Mouse (Mus musculus): ENCODE measurements at regions not wholly inside any gene's neighbourhood (a gene's known extent, or its start where the extent isn't known, plus 50 kb on each side); places are given as distances from the start of the nearest gene placed in this dataset.
"Not testable (repeated sequence)": the region's sequence is repeated elsewhere in the genome, so short reads cannot be mapped to it uniquely, and the experiment has no call there.

DNA sequence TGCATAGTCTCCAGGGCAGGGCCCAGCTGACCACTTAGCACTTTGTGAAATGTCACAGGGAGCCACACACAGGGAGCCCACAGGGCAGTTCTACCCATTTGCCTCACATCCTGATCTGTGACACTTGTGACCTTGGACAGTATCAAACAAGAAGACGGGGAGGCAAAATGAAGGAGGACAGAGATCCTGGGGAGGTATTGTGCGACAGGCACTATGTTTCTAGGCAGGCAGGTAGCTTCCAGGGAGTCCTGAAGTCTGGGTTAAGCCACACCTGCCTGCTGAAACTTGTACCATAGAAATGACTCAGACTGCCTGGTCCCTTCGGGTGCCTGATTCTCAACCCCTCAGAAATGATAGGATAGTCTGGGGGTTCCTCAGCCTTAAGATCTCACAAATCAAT, 127.8 kb downstream of the Tcp10c start:
- Histone ChIP-seq H3K4me2 (ENCODE audit: low read depth, low read length, severe bottlenecking) (no peak overlapping the region), H3K4me3 (ENCODE audit: low read depth, low read length) (no peak overlapping the region), H3K9ac (ENCODE audit: low read length) (no peak overlapping the region), H3K4me1 (replicated peaks; ENCODE audit: control insufficient read depth, insufficient read depth, low read length) (peaks cover 8% of the 10 kb centered on the region), H3K27ac (ENCODE audit: low read depth, low read length) (no peak overlapping the region), H3K27me3 (ENCODE audit: control insufficient read depth, insufficient read depth, low read length) (no peaks in the 10 kb centered on the region), H3K9me3 (ENCODE audit: control insufficient read depth, low read length) (no peaks in the 10 kb centered on the region), H3K36me3 (ENCODE audit: control insufficient read depth, insufficient read depth, low read length) (no peaks in the 10 kb centered on the region)
- ATAC-seq (replicated peaks; ENCODE audit: low FRiP score) (no peak), DNase-seq (ENCODE audit: low spot score) (no peak)
- WGBS: 89% methylated on average over 3 of the region's 3 CpGs

DNA sequence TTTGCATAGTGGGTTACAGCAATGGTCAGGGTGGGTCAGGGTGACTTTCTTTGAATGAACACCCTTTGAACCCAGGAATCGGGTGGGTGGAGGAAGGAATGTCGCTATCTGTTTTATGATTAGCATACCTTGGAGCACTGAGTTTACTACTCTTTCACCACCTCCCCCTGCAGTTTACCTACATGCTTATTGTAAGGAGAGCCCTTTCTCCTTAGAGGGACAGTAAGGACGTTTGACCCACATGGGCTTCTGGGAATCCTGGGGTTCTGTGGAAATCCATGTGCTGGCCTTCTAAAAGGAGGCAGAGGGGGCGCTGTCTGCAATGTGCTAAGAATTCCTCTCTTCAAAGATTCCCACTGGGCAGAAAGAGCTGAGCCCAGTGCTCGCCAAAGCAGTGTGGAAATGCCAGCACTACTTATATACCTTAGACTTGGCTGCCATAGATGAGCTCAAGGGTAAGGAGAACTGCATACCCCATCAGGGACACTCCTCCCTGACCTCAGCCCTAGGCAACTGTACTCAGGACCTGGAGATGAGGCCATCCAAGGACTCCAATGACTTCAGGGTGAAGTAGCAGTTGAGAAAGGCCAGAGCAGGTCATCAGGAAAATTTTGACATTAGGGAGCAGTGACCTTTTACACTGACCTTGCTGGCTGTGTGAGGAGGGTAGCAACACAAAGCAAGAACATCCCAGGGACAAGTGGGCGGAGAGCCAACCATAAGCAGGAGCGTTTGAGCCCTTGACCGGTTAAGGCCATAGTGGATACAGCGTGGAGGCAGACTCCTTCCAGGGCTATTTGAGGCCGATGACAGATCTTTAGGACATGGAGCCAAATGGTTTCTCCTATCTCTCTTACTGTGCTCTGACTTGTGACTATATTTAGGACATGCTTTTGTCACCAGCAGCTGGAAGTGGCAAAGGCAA, 133.2 kb downstream of the Tcp10c start:
- Histone ChIP-seq H3K27me3 (ENCODE audit: control insufficient read depth, insufficient read depth, low read length) (no peaks in the 10 kb centered on the region), H3K36me3 (ENCODE audit: control insufficient read depth, insufficient read depth, low read length) (no peaks in the 10 kb centered on the region), H3K4me2 (ENCODE audit: low read depth, low read length, severe bottlenecking) (no peak overlapping the region), H3K9me3 (ENCODE audit: control insufficient read depth, low read length) (no peaks in the 10 kb centered on the region), H3K4me1 (replicated peaks; ENCODE audit: control insufficient read depth, insufficient read depth, low read length) (no peaks in the 10 kb centered on the region), H3K9ac (ENCODE audit: low read length) (no peak overlapping the region), H3K27ac (ENCODE audit: low read depth, low read length) (no peak overlapping the region), H3K4me3 (ENCODE audit: low read depth, low read length) (no peak overlapping the region)
- DNase-seq (ENCODE audit: low spot score) (peak; percentile 36), ATAC-seq (replicated peaks; ENCODE audit: low FRiP score) (no peak)
- WGBS: 85% methylated on average over 10 of the region's 10 CpGs

DNA sequence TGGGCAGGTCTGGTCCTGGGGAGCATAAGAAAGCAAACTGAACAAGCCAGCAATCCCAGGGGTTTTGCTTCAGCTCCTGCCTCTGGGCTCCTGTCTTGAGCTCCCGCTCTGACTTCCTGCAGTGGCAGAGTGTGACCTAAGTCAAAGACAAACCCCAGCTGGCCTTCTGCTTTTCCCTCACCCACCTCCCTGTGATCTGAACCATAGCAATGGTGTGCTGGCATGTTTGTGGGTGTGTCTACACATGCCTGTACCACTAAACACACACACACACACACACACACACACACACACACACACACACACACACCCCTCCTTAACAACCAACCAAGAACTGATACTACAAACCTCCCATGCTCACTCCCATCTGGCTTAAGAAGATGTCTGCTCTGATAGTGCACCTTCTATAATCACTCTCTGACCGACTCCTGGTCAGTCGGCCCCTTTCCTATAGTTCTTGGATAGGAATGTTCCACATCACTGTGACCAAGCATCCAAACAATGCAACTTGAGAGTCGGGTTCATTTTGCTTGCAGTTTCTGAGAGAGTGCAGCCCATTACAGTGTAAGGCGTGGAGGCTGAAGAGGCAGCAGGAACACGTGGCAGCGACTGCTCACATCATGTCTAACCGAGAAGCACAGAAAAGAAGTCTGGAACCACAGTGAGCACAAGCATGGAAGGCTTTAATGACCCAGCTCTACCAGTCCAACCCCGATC, 134.4 kb downstream of the Tcp10c start:
- ATAC-seq (replicated peaks; ENCODE audit: low FRiP score) (no peak), DNase-seq (ENCODE audit: low spot score) (no peak)
- 88% methylated on average over 9 of the region's 9 CpGs for WGBS

DNA sequence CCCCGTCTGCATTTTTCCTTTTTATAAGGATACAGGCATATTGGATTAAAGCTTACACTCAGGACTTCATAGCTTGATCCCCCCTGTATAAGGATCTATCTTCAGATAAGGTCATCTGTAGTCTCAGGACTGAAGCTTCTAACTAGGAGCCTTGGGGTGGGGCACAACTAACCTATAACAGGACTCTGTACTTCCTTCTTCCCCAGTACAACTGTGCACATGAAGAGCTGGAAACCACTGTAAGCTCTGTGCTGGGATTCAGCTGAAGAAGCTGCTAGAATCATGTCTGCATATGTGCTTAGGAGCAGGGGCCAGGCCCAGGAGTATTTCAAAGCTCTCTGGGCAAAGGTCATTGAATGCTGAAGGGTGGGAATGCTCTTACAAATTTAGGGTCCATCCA, 137.9 kb downstream of the Tcp10c start:
- ATAC-seq (replicated peaks; ENCODE audit: low FRiP score); H3K27ac ChIP-seq (ENCODE audit: low read depth, low read length); H3K4me3 ChIP-seq (ENCODE audit: low read depth, low read length); H3K9ac ChIP-seq (ENCODE audit: low read length); H3K27me3 ChIP-seq (ENCODE audit: control insufficient read depth, insufficient read depth, low read length); DNase-seq (ENCODE audit: low spot score); H3K36me3 ChIP-seq (ENCODE audit: control insufficient read depth, insufficient read depth, low read length); H3K4me1 ChIP-seq (replicated peaks; ENCODE audit: control insufficient read depth, insufficient read depth, low read length); H3K9me3 ChIP-seq (ENCODE audit: control insufficient read depth, low read length); H3K4me2 ChIP-seq (ENCODE audit: low read depth, low read length, severe bottlenecking): not testable (repeated sequence)
- WGBS: 91% methylated on average over 1 of the region's 1 CpGs

More for the DNA sequence above, 134.4 kb downstream of the Tcp10c start:
- Histone ChIP-seq H3K36me3 (ENCODE audit: control insufficient read depth, insufficient read depth, low read length) (no peaks in the 10 kb centered on the region), H3K9me3 (ENCODE audit: control insufficient read depth, low read length) (no peaks in the 10 kb centered on the region), H3K4me3 (ENCODE audit: low read depth, low read length) (no peak overlapping the region), H3K4me2 (ENCODE audit: low read depth, low read length, severe bottlenecking) (no peak overlapping the region), H3K9ac (ENCODE audit: low read length) (no peak overlapping the region), H3K27ac (ENCODE audit: low read depth, low read length) (no peak overlapping the region), H3K27me3 (ENCODE audit: control insufficient read depth, insufficient read depth, low read length) (no peaks in the 10 kb centered on the region), H3K4me1 (replicated peaks; ENCODE audit: control insufficient read depth, insufficient read depth, low read length) (no peaks in the 10 kb centered on the region)

DNA sequence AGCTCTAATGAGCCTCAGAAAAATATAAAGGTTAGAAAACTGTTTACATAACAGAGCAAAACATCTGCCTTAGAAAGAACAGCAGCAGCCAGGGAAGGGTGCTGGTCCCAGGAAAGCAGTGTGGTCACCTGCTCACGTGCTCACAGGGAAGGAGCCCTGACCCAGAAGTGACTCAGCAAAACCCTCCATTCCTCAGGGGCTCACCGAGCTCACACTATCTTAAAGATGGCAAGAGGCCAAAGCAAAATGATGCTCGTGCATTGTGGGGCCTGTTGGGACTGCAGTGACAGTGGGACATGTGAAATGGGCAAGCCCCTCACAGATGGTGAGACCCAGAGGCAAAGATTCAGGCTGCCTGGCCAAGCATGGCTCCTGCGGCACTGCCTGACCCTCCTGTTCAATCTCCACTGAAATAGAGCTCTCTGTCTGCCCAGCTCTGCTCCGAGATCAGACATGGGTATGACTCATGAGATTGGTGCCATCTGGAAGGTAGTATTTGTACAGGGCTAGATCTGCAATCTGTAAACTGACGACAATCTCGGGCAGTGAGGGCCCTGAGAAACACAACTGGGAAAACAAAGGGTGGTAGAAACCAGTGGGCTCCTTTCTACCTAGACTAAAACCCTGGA, 138.4 kb downstream of the Tcp10c start:
- H3K9me3 ChIP-seq (ENCODE audit: control insufficient read depth, low read length); DNase-seq (ENCODE audit: low spot score); H3K4me2 ChIP-seq (ENCODE audit: low read depth, low read length, severe bottlenecking); H3K36me3 ChIP-seq (ENCODE audit: control insufficient read depth, insufficient read depth, low read length); H3K4me1 ChIP-seq (replicated peaks; ENCODE audit: control insufficient read depth, insufficient read depth, low read length); H3K4me3 ChIP-seq (ENCODE audit: low read depth, low read length); ATAC-seq (replicated peaks; ENCODE audit: low FRiP score); H3K9ac ChIP-seq (ENCODE audit: low read length); H3K27ac ChIP-seq (ENCODE audit: low read depth, low read length); H3K27me3 ChIP-seq (ENCODE audit: control insufficient read depth, insufficient read depth, low read length): not testable (repeated sequence)
- 64% methylated on average over 3 of the region's 7 CpGs for WGBS

DNA sequence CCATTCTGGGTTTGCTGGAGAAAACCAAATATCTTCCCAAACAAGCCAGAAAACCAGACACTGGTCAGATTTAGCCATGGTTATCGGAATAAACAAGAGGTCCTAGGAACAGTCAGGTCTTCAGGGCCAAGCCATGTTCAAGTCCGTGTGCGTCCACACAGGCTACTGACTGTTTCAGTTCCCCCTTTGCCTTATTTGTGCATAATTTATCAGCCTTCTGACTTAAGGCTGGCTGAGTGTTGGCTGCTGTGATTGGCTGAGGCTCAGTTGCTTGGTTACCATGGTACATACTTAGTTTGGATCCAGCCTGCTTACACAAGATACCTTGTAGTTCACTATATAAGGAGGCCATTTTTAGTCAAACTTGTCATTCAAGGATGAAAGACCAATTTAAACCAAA, 139.5 kb downstream of the Tcp10c start:
- not testable (repeated sequence) for H3K36me3 ChIP-seq (ENCODE audit: control insufficient read depth, insufficient read depth, low read length)

DNA sequence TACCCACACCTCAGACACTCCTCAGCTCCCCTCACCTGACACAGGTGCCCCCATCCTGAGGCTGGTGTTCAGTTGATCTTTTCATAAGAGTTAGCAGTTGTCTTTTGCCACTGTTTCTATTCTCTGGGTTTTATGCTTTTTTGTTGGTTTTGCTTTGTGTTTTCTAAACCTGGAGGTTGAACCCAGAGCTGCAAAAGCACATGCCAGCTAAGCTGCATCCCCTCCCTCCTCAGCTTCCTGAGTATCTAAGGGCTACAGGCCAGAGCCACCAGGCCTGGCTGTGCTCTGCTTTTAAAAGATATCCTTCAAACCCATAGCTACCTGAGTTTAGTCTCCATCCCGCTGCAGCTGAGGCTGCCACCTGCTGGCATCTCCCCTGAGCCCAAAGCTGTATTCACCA, 140.1 kb downstream of the Tcp10c start:
- WGBS: no CpG with 5 or more reads among the region's 1 CpGs
- H3K4me2 ChIP-seq (ENCODE audit: low read depth, low read length, severe bottlenecking); ATAC-seq (replicated peaks; ENCODE audit: low FRiP score); H3K27me3 ChIP-seq (ENCODE audit: control insufficient read depth, insufficient read depth, low read length); H3K9me3 ChIP-seq (ENCODE audit: control insufficient read depth, low read length); H3K4me1 ChIP-seq (replicated peaks; ENCODE audit: control insufficient read depth, insufficient read depth, low read length); DNase-seq (ENCODE audit: low spot score); H3K4me3 ChIP-seq (ENCODE audit: low read depth, low read length); H3K36me3 ChIP-seq (ENCODE audit: control insufficient read depth, insufficient read depth, low read length); H3K27ac ChIP-seq (ENCODE audit: low read depth, low read length); H3K9ac ChIP-seq (ENCODE audit: low read length): not testable (repeated sequence)

More for the DNA sequence above, 139.5 kb downstream of the Tcp10c start:
- H3K4me2 ChIP-seq (ENCODE audit: low read depth, low read length, severe bottlenecking); H3K27me3 ChIP-seq (ENCODE audit: control insufficient read depth, insufficient read depth, low read length); H3K4me1 ChIP-seq (replicated peaks; ENCODE audit: control insufficient read depth, insufficient read depth, low read length); H3K27ac ChIP-seq (ENCODE audit: low read depth, low read length); H3K9me3 ChIP-seq (ENCODE audit: control insufficient read depth, low read length); H3K4me3 ChIP-seq (ENCODE audit: low read depth, low read length); H3K9ac ChIP-seq (ENCODE audit: low read length); ATAC-seq (replicated peaks; ENCODE audit: low FRiP score); DNase-seq (ENCODE audit: low spot score): not testable (repeated sequence)
- 86% methylated on average over 3 of the region's 3 CpGs for WGBS

DNA sequence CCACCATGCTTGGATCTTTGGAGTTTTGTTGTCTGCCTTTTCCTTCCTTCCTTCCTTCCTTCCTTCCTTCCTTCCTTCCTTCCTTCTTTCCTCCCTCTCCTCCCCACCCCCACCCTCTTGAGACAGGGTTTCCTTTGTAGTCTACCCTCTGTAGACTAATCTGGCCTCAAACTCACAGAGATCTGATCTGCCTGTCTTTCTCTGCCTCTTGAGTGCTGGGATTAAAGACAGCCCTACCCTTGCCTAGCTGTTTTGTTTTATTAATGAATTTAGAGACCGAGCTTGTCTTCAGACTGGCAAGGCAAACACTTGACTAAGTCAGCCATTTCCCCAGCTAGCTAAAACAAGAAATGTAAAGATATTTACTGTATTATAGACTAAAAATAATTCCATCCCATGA, 150.0 kb downstream of the Tcp10c start:
- 41% methylated on average over 1 of the region's 1 CpGs for WGBS
- not testable (repeated sequence) for H3K27ac ChIP-seq (ENCODE audit: low read depth, low read length); H3K9ac ChIP-seq (ENCODE audit: low read length); H3K36me3 ChIP-seq (ENCODE audit: control insufficient read depth, insufficient read depth, low read length); H3K4me2 ChIP-seq (ENCODE audit: low read depth, low read length, severe bottlenecking); H3K27me3 ChIP-seq (ENCODE audit: control insufficient read depth, insufficient read depth, low read length); H3K4me1 ChIP-seq (replicated peaks; ENCODE audit: control insufficient read depth, insufficient read depth, low read length); DNase-seq (ENCODE audit: low spot score); H3K4me3 ChIP-seq (ENCODE audit: low read depth, low read length); H3K9me3 ChIP-seq (ENCODE audit: control insufficient read depth, low read length)
- peak; percentile 60; the same call in 1 of the 2 replicates for ATAC-seq (replicated peaks; ENCODE audit: low FRiP score)
